Mouse (Mus musculus): ENCODE data around the gene Egr2.

DNA sequence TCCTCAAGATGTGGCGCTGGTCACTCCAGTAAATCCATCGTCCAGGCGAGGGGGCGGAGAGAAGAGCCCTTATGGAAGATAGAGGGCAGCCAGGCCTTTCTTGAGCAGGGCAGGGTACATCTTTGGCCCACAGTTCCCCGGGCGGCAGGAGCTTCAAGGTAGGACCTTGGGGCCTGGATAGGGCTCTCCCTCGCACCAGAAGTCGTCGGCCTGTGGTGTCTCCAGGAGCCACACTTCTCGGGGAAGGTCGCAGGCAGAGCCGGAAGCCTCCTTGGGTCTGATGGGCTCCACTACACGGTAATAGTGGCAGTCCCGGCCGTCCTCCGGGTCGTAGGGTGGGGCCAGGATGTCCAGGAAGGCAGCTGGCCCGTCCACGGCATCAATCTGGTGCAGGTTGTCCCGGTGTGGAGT lies 12.6 kb downstream of the Egr2 start:
- TF ChIP-seq POLR2AphosphoS2 (IDR thresholded peaks at IDR 0.05; ENCODE audit: low read depth, low read length) (no peak), TBP (conservative IDR thresholded peaks at IDR 0.05; ENCODE audit: low read depth, low read length) (no peak), CTCF (conservative IDR thresholded peaks at IDR 0.05 in 1 of 2, IDR thresholded peaks at IDR 0.05 in 1 of 2; ENCODE audit: low read depth in 2 of 2, low read length in 2 of 2) (no peak)
